Mouse (Mus musculus) liver, postnatal 0 days (tissue): ENCODE measurements around the gene Wfs1.

ENCODE experiments used
- CTCF ChIP-seq: sonication (generic); IDR thresholded peaks from 2 replicates; pipeline ENCODE4 v1.5.1; 2016; ENCODE audit warnings: antibody characterized with exemption, low read depth
- EP300 ChIP-seq: IDR thresholded peaks from 2 replicates; pipeline ENCODE4 v1.6.1; 2016; ENCODE audit warnings: antibody characterized with exemption, low read depth, mild to moderate bottlenecking

GRCm38 (mm10) chr5:36988781-36989624 lies at the start of gene Wfs1:
- peak; percentile 25 for TF ChIP-seq CTCF
- no peak for TF ChIP-seq EP300
